Mouse (Mus musculus) layer of hippocampus, adult 6 months (tissue): ENCODE results near the gene Ddx1. TPM values are rescaled to one million over a fixed set of nuclear protein-coding genes. Genes with fewer than 3 reads are reported as not detected.

Experiments used
- long read RNA-seq, 2 experiments: library from polyadenylated mRNA; unstranded; transcript quantifications; one replicate each; pipeline ENCODE4 v2.0.0; 2019 to 2020
- polyA plus RNA-seq: library from polyadenylated mRNA; unstranded; fragments of <200 nt; fragmentation: Nextera tagmentation; gene quantifications from 2 replicates; pipeline ENCODE4 v1.2.3, GENCODE M21; 2021

The Ddx1 gene
- 87.1 and 99.7 TPM in 2 replicates for polyA plus RNA-seq
- long read RNA-seq, experiment 1, full-length matches to known transcripts: 237 of 323 reads
- long read RNA-seq, experiment 1, partial matches to known transcripts: 66 of 323 reads
- long read RNA-seq, experiment 1, other reads (novel, unspliced or antisense): 20 of 323 reads
- long read RNA-seq, experiment 2, full-length matches to known transcripts: 1,350 of 1,454 reads
- long read RNA-seq, experiment 2, partial matches to known transcripts: 37 of 1,454 reads
- long read RNA-seq, experiment 2, other reads (novel, unspliced or antisense): 67 of 1,454 reads

GRCm38 (mm10) chr12:13248691-13249572 is at the start of gene Ddx1:
TSS of gene Ddx1 (minus strand) at chr12:13249213.

GRCm38 (mm10) chr12:13268826-13269449 is 19.9 kb upstream of the Ddx1 start, which contains the start of gene Nbas:
TSS of gene Nbas (plus strand) at chr12:13269133.

Other genes with a start within 250 kb of the Ddx1 start
- gene Nbas, start 19.9 kb upstream of the Ddx1 start, polyA plus RNA-seq: 9.6 and 11.0 TPM in 2 replicates